Mouse (Mus musculus) forebrain, embryonic 15.5 days (tissue): ENCODE data around the gene Trim59. TPM values are rescaled to one million over a fixed set of nuclear protein-coding genes. Genes with fewer than 3 reads are reported as not detected.

Experiments used
- ATAC-seq: fragments of 200-750 bp; cut with Nextera tagmentation; replicated peaks from 2 replicates; pipeline ENCODE4 v1.8.0; 2017; ENCODE audit warnings: mild to moderate bottlenecking, moderate TSS enrichment, moderate library complexity
- H3K27ac ChIP-seq: fragments of 300-500 bp; sonication (generic); replicated peaks from 2 replicates; pipeline ENCODE4 v1.5.1; 2015; ENCODE audit warnings: mild to moderate bottlenecking, inconsistent platforms
- H3K27me3 ChIP-seq: fragments of 300-500 bp; sonication (generic); 2 replicates; pipeline ENCODE4 v1.6.1; 2015; ENCODE audit warnings: inconsistent platforms
- H3K36me3 ChIP-seq: fragments of 300-500 bp; sonication (generic); 2 replicates; pipeline ENCODE4 v1.6.1; 2015; ENCODE audit warnings: mild to moderate bottlenecking, inconsistent platforms
- H3K4me1 ChIP-seq: fragments of 300-500 bp; sonication (generic); 2 replicates; pipeline ENCODE4 v1.6.1; 2015; ENCODE audit warnings: inconsistent platforms
- H3K4me2 ChIP-seq: fragments of 300-500 bp; sonication (generic); replicated peaks from 2 replicates; pipeline ENCODE4 v1.6.1; 2015; ENCODE audit warnings: mild to moderate bottlenecking, inconsistent platforms
- H3K4me3 ChIP-seq: fragments of 300-500 bp; sonication (generic); 2 replicates; pipeline ENCODE4 v1.5.1; 2015; ENCODE audit warnings: mild to moderate bottlenecking, inconsistent platforms
- H3K9ac ChIP-seq: fragments of 300-500 bp; sonication (generic); replicated peaks from 2 replicates; pipeline ENCODE4 v1.6.1; 2015; ENCODE audit warnings: mild to moderate bottlenecking, inconsistent platforms
- H3K9me3 ChIP-seq: fragments of 300-500 bp; sonication (generic); 2 replicates; pipeline ENCODE4 v1.6.1; 2016; ENCODE audit warnings: inconsistent platforms
- WGBS: fragments of 180-500 bp; shearing (Covaris S2); methylation state at CpG from one replicate; pipeline ENCODE4 v1.1.7; 2015; ENCODE audit warnings: mixed read lengths; 5-methylcytosine and 5-hydroxymethylcytosine counted together
- microRNA counts: library from miRNA; unstranded; fragments of <30 nt; microRNA quantifications from one replicate; lab custom pipeline; 2016
- microRNA-seq: library from miRNA; unstranded; fragments of <30 nt; microRNA quantifications from one replicate; pipeline ENCODE4, GENCODE M21; 2016
- polyA plus RNA-seq: library from polyadenylated mRNA; unstranded; fragments of >200 nt; fragmentation: Nextera tagmentation; extraction: Ambion mirVana; gene quantifications from 2 replicates; pipeline ENCODE4 v1.2.1, GENCODE M21; 2015

Gene Trim59
- polyA plus RNA-seq, 1 experiment from 2014 or later: 85.1 TPM

- WGBS: under 1% methylated on average over 76 of the region's 76 CpGs
- H3K9ac ChIP-seq: peak within 1 kb of the TSS; percentile 78
- peak; percentile 97 for ATAC-seq
- no peaks in the 10 kb centered on the region for H3K36me3 ChIP-seq
- peak within 1 kb of the TSS; percentile 71 for H3K4me3 ChIP-seq
- H3K9me3 ChIP-seq: no peaks in the 10 kb centered on the region
- peak within 1 kb of the TSS; percentile 87 for H3K27ac ChIP-seq
- H3K27me3 ChIP-seq: no peaks in the 10 kb centered on the region
- peaks cover 24% of the 10 kb centered on the region for H3K4me1 ChIP-seq
- peak within 1 kb of the TSS; percentile 91 for H3K4me2 ChIP-seq
These were observed 39.9 kb downstream of the Trim59 start, which contains the start of the genes Ift80 and Smc4 for GRCm38 (mm10) chr3:69004437-69005337. Gene Ift80 (minus strand): TSS chr3:69004570. Gene Smc4 (plus strand): TSS chr3:69004738.

- Histone ChIP-seq H3K4me3 (peak overlapping the region; percentile 71), H3K4me2 (peak overlapping the region; percentile 47), H3K4me1 (peaks cover 24% of the 10 kb centered on the region), H3K27ac (peak overlapping the region; percentile 87), H3K36me3 (no peaks in the 10 kb centered on the region), H3K9ac (peak overlapping the region; percentile 78), H3K27me3 (no peaks in the 10 kb centered on the region), H3K9me3 (no peaks in the 10 kb centered on the region)
- peak; percentile 9; the same call in 1 of the 2 replicates for ATAC-seq
- WGBS: 1% methylated on average over 7 of the region's 7 CpGs
These were observed 40.5 kb downstream of the Trim59 start for GRCm38 (mm10) chr3:69004055-69004436.

- no peak overlapping the region for H3K4me2 ChIP-seq
- ATAC-seq: no peak
- 95% methylated on average over 4 of the region's 4 CpGs for WGBS
- H3K4me1 ChIP-seq: peaks cover 21% of the 10 kb centered on the region
- H3K4me3 ChIP-seq: no peak overlapping the region
- H3K27me3 ChIP-seq: no peaks in the 10 kb centered on the region
- no peaks in the 10 kb centered on the region for H3K9me3 ChIP-seq
- H3K9ac ChIP-seq: no peak overlapping the region
- no peak overlapping the region for H3K27ac ChIP-seq
- no peaks in the 10 kb centered on the region for H3K36me3 ChIP-seq
These were observed 41.8 kb downstream of the Trim59 start for GRCm38 (mm10) chr3:69002781-69003180.

GRCm38 (mm10) chr3:68986550-68986949 is 58.0 kb downstream of the Trim59 start:
- Histone ChIP-seq H3K27ac (no peak overlapping the region), H3K4me2 (no peak overlapping the region), H3K4me3 (no peak overlapping the region), H3K9ac (no peak overlapping the region), H3K36me3 (peaks cover 2% of the 10 kb centered on the region; the same call in 1 of the 2 replicates), H3K4me1 (no peaks in the 10 kb centered on the region), H3K9me3 (no peaks in the 10 kb centered on the region), H3K27me3 (no peaks in the 10 kb centered on the region)
- ATAC-seq: no peak
- 90% methylated on average over 2 of the region's 2 CpGs for WGBS

MicroRNAs encoded within 50 kb of the gene (microRNA counts, 519-probe panel; counts per million panel counts)
- 4,483 counts per million, percentile 95 among the panel's probes with 10 or more counts for microRNA mmu-miR-15b (lab: Ali Mortazavi, UCI)

Small RNA genes within 50 kb of the gene (microRNA-seq; reads per million reads assigned to microRNA genes)
- gene Mir15b (1,201 reads per million, percentile 80 among the genes with 10 or more reads in this experiment), gene Mir16-2 (981 reads per million, percentile 79 among the genes with 10 or more reads in this experiment)

Other genes starting within 250 kb of the Trim59 start
- 3.5 and 3.7 TPM in 2 replicates for gene 1110032F04Rik, start 175.2 kb downstream of the Trim59 start, polyA plus RNA-seq
- gene Ift80, start 40.2 kb downstream of the Trim59 start, polyA plus RNA-seq: 10.9 and 11.7 TPM in 2 replicates
- 102 and 106 TPM in 2 replicates for gene Smc4, start 40.0 kb downstream of the Trim59 start, polyA plus RNA-seq
- 41.9 and 42.9 TPM in 2 replicates for gene Kpna4, start 82.4 kb upstream of the Trim59 start, polyA plus RNA-seq
- not detected in 2 replicates for gene Arl14, start 177.7 kb upstream of the Trim59 start, polyA plus RNA-seq